ENCODE assay signal across 8 mouse cellular contexts in the genomic region with DNA sequence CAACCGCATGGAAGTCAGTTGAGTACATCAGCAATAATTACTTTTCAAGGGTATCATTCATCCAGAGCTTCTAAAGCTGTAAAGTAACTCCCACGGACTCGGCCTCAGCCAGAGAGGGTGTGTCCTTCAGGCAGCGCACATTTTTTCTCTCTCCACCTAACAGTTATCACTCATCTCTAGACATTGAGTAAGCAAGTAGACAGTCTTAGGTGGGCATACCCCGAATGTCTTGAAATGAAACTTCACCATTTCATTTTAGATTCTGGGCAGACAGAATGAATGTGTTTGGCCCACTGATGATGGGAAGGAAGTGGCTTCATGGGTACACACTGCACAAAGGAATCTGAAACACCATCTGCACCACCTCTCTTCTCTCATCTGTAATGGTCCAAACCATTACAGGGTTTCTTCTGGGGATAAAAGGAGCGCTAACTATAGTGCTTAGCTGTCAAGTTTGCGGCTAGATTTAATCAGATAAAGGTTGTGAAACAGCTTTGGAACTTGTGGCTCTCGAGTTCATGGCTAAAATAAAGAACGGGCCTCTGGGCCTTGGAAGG. TPM values are rescaled to one million over a fixed set of nuclear protein-coding genes. Genes with fewer than 3 reads are reported as not detected.
DNase-seq lines count a peak whose midpoint lies in the region; ATAC-seq and TF ChIP-seq lines count a peak whose summit lies in the region.

No protein-coding gene starts in this region.

- intact Hi-C loops in gastrocnemius, adult 2 months (cut with DNase I): no loop called here

- peaks cover 9% of the 10 kb centered on the region; the same call in 1 of the 2 replicates for H3K4me1 ChIP-seq in embryonic facial prominence, embryonic 12.5 days
- H3K4me1 ChIP-seq in hindbrain, postnatal 0 days (ENCODE audit: insufficient read depth, low read length): 0 out of 2 replicates have a peak, but pooled peaks cover 3% of the 10 kb centered on the region
- H3K4me1 ChIP-seq in midbrain, embryonic 14.5 days (ENCODE audit: control insufficient read depth, insufficient read depth, low read length): no peaks in the 10 kb centered on the region; the same call in 1 of the 2 replicates

- no peak for DNase-seq in gastrocnemius, adult 2 months
- DNase-seq in gastrocnemius, postnatal 10 days: no peak
- DNase-seq in hindbrain, postnatal 0 days (ENCODE audit: low spot score): peak; percentile 28
- no peak for DNase-seq in midbrain, embryonic 14.5 days
- DNase-seq in left cerebral cortex, adult 8-10 months (ENCODE audit: low spot score in 2 of 2): no peak
- no peak for DNase-seq in Muller cell, postnatal 12 days (ENCODE audit: inconsistent ontology term)

- H3K36me3 ChIP-seq in C2C12 (ENCODE audit: control insufficient read depth, insufficient read depth): no peaks in the 10 kb centered on the region
- H3K36me3 ChIP-seq in embryonic facial prominence, embryonic 12.5 days: no peaks in the 10 kb centered on the region
- no peaks in the 10 kb centered on the region for H3K36me3 ChIP-seq in hindbrain, postnatal 0 days (ENCODE audit: insufficient read depth, low read length)
- no peaks in the 10 kb centered on the region for H3K36me3 ChIP-seq in midbrain, embryonic 14.5 days (ENCODE audit: control insufficient read depth, insufficient read depth, low read length)

- H3K9ac ChIP-seq in embryonic facial prominence, embryonic 12.5 days: peak overlapping the region; percentile 83
- peak overlapping the region; percentile 89 for H3K9ac ChIP-seq in hindbrain, postnatal 0 days (replicated peaks; ENCODE audit: low read length)
- H3K9ac ChIP-seq in midbrain, embryonic 14.5 days (replicated peaks; ENCODE audit: low read length): peak overlapping the region; percentile 90

- H3K27ac ChIP-seq in gastrocnemius, adult 2 months: peak overlapping the region; percentile 96
- H3K27ac ChIP-seq in embryonic facial prominence, embryonic 12.5 days: peak overlapping the region; percentile 87
- peak overlapping the region; percentile 94 for H3K27ac ChIP-seq in hindbrain, postnatal 0 days
- peak overlapping the region; percentile 93 for H3K27ac ChIP-seq in midbrain, embryonic 14.5 days (replicated peaks; ENCODE audit: low read depth, low read length)

- H3K4me3 ChIP-seq in gastrocnemius, adult 2 months: peak overlapping the region; percentile 84
- peak overlapping the region; percentile 46 for H3K4me3 ChIP-seq in C2C12 (ENCODE audit: insufficient read depth, poor library complexity, severe bottlenecking)
- peak overlapping the region; percentile 67 for H3K4me3 ChIP-seq in embryonic facial prominence, embryonic 12.5 days
- H3K4me3 ChIP-seq in hindbrain, postnatal 0 days (ENCODE audit: low read length): peak overlapping the region; percentile 67
- peak overlapping the region; percentile 61 for H3K4me3 ChIP-seq in midbrain, embryonic 14.5 days (replicated peaks; ENCODE audit: low read depth, low read length)

- no peaks in the 10 kb centered on the region for H3K9me3 ChIP-seq in embryonic facial prominence, embryonic 12.5 days
- H3K9me3 ChIP-seq in hindbrain, postnatal 0 days (ENCODE audit: low read length): no peaks in the 10 kb centered on the region
- H3K9me3 ChIP-seq in midbrain, embryonic 14.5 days (ENCODE audit: control insufficient read depth, low read length): no peaks in the 10 kb centered on the region

- 35% methylated on average over 9 of the region's 9 CpGs for WGBS in embryonic facial prominence, embryonic 12.5 days
- 32% methylated on average over 9 of the region's 9 CpGs for WGBS in hindbrain, postnatal 0 days
- WGBS in midbrain, embryonic 14.5 days: 34% methylated on average over 9 of the region's 9 CpGs

- no peak overlapping the region for H3ac ChIP-seq in C2C12 (ENCODE audit: control insufficient read depth, insufficient read length, low read depth)

- H3K27me3 ChIP-seq in C2C12 (ENCODE audit: control insufficient read depth, insufficient read depth, insufficient read length): no peaks in the 10 kb centered on the region
- 0 out of 2 replicates have a peak, but pooled peaks cover 3% of the 10 kb centered on the region for H3K27me3 ChIP-seq in embryonic facial prominence, embryonic 12.5 days
- H3K27me3 ChIP-seq in hindbrain, postnatal 0 days (ENCODE audit: insufficient read depth, low read length): no peaks in the 10 kb centered on the region
- H3K27me3 ChIP-seq in midbrain, embryonic 14.5 days (ENCODE audit: control insufficient read depth, insufficient read depth, low read length): no peaks in the 10 kb centered on the region

- ATAC-seq in embryonic facial prominence, embryonic 12.5 days (ENCODE audit: insufficient number of reproducible peaks, insufficient read depth, low FRiP score, low TSS enrichment): peak; percentile 45
- ATAC-seq in hindbrain, postnatal 0 days: peak; percentile 48
- peak; percentile 25; the same call in 1 of the 2 replicates for ATAC-seq in midbrain, embryonic 14.5 days (ENCODE audit: low FRiP score, low TSS enrichment)

- no peak for TF ChIP-seq CTCF in gastrocnemius, adult 2 months (IDR thresholded peaks at IDR 0.05)
- TF ChIP-seq CTCF in C2C12 (IDR thresholded peaks at IDR 0.05; ENCODE audit: control insufficient read depth, insufficient read depth, insufficient read length): no peak
- TF ChIP-seq CTCF in hindbrain, postnatal 0 days (IDR thresholded peaks at IDR 0.05; ENCODE audit: low read depth): no peak

- peak overlapping the region; percentile 95 for H3K4me2 ChIP-seq in embryonic facial prominence, embryonic 12.5 days (replicated peaks)
- peak overlapping the region; percentile 97 for H3K4me2 ChIP-seq in hindbrain, postnatal 0 days (ENCODE audit: low read depth, low read length)
- peak overlapping the region; percentile 94 for H3K4me2 ChIP-seq in midbrain, embryonic 14.5 days (ENCODE audit: low read length)

- H3K79me2 ChIP-seq in C2C12 (ENCODE audit: control insufficient read depth, insufficient read depth): no peaks in the 10 kb centered on the region

- no peaks in the 10 kb centered on the region for H3K79me3 ChIP-seq in C2C12 (ENCODE audit: low read depth)

TF ChIP-seq in C2C12, 6 proteins besides CTCF, POLR2A, EP300 and RAD21:
- peak; percentile 29 for TF ChIP-seq CEBPB (IDR thresholded peaks at IDR 0.05; ENCODE audit: low read depth)
- TF ChIP-seq FOSL1 (IDR thresholded peaks at IDR 0.05; ENCODE audit: insufficient read depth, low read length, poor library complexity, severe bottlenecking): no peak

RNA-seq across cellular contexts. Expression of a gene that starts 0.3 kb away (rescaled TPM):
- total RNA-seq in gastrocnemius, adult 2 months (2021): 1 to 10 TPM; 2.4 to 3.3 TPM
- 10 to 100 TPM; 10.6 to 22.1 TPM for total RNA-seq in gastrocnemius, postnatal 10 days (2021)
- polyA plus RNA-seq in C2C12 (2012; fragmentation: generic; extraction: Trizol): 9.2 TPM
- 10.4 and 12.5 TPM in 2 replicates for polyA plus RNA-seq in embryonic facial prominence, embryonic 12.5 days (2016; fragmentation: Nextera tagmentation; extraction: Ambion mirVana)
- total RNA-seq in hindbrain, postnatal 0 days (2014; rRNA removed): 16.0 and 19.0 TPM in 2 replicates
- 9.3 and 11.7 TPM in 2 replicates for polyA plus RNA-seq in hindbrain, postnatal 0 days (2015; fragmentation: Nextera tagmentation; extraction: Ambion mirVana)
- 8.6 and 12.7 TPM in 2 replicates for polyA plus RNA-seq in midbrain, embryonic 14.5 days (2014; fragmentation: Nextera tagmentation; extraction: Ambion mirVana)
- total RNA-seq in left cerebral cortex, adult 8-10 months (2022): 10 to 100 TPM; 74.9 to 85.3 (median 78.2) TPM
